Mouse (Mus musculus): Measurements from ENCODE around the gene Gpr83.

Gpr83 gene

GRCm38 (mm10) chr9:14859868-14860639, at the start of gene Gpr83:
Gene Gpr83 (plus strand): TSS chr9:14860210.
- DNase-seq (ENCODE audit: low spot score): no peak

GRCm38 (mm10) chr9:14821396-14821795, 38.6 kb upstream of the Gpr83 start:
- DNase-seq (ENCODE audit: low spot score): no peak

- no peak for DNase-seq (ENCODE audit: low spot score)
These were observed 35.2 kb upstream of the Gpr83 start for GRCm38 (mm10) chr9:14824840-14825239.

- no peak for DNase-seq (ENCODE audit: low spot score)
These were observed 32.1 kb upstream of the Gpr83 start for GRCm38 (mm10) chr9:14827875-14828274.

GRCm38 (mm10) chr9:14832046-14832445, 28.0 kb upstream of the Gpr83 start:
- DNase-seq (ENCODE audit: low spot score): no peak

GRCm38 (mm10) chr9:14835335-14836075, 24.5 kb upstream of the Gpr83 start:
- no peak for DNase-seq (ENCODE audit: low spot score)

GRCm38 (mm10) chr9:14839527-14839926, 20.5 kb upstream of the Gpr83 start:
- no peak for DNase-seq (ENCODE audit: low spot score)

- DNase-seq (ENCODE audit: low spot score): no peak
These were observed 20.0 kb upstream of the Gpr83 start for GRCm38 (mm10) chr9:14839970-14840369.

- DNase-seq (ENCODE audit: low spot score): peak; percentile 17
These were observed 17.9 kb upstream of the Gpr83 start for GRCm38 (mm10) chr9:14841878-14842761.

- no peak for DNase-seq (ENCODE audit: low spot score)
These were observed 16.6 kb upstream of the Gpr83 start for GRCm38 (mm10) chr9:14843311-14843857.

- DNase-seq (ENCODE audit: low spot score): no peak
These were observed 16.1 kb upstream of the Gpr83 start for GRCm38 (mm10) chr9:14843901-14844300.

GRCm38 (mm10) chr9:14846428-14846827, 13.6 kb upstream of the Gpr83 start:
- no peak for DNase-seq (ENCODE audit: low spot score)

- no peak for DNase-seq (ENCODE audit: low spot score)
These were observed 11.6 kb upstream of the Gpr83 start for GRCm38 (mm10) chr9:14848267-14848935.

GRCm38 (mm10) chr9:14854585-14854984, 5.4 kb upstream of the Gpr83 start:
- no peak for DNase-seq (ENCODE audit: low spot score)

GRCm38 (mm10) chr9:14856922-14857654, 2.9 kb upstream of the Gpr83 start:
- DNase-seq (ENCODE audit: low spot score): no peak

GRCm38 (mm10) chr9:14858170-14858706, 1.8 kb upstream of the Gpr83 start:
- DNase-seq (ENCODE audit: low spot score): no peak

GRCm38 (mm10) chr9:14858782-14859181, 1.2 kb upstream of the Gpr83 start:
- DNase-seq (ENCODE audit: low spot score): no peak

- DNase-seq (ENCODE audit: low spot score): no peak
These were observed 3.1 kb downstream of the Gpr83 start for GRCm38 (mm10) chr9:14863126-14863525.

- no peak for DNase-seq (ENCODE audit: low spot score)
These were observed 4.7 kb downstream of the Gpr83 start for GRCm38 (mm10) chr9:14864726-14865125.

GRCm38 (mm10) chr9:14866957-14867356, 6.9 kb downstream of the Gpr83 start:
- peak; percentile 28 for DNase-seq (ENCODE audit: low spot score)

- no peak for DNase-seq (ENCODE audit: low spot score)
These were observed 8.3 kb downstream of the Gpr83 start for GRCm38 (mm10) chr9:14868326-14868725.
